Mouse (Mus musculus): ENCODE data around the gene Sept4.

The Sept4 gene

DNA sequence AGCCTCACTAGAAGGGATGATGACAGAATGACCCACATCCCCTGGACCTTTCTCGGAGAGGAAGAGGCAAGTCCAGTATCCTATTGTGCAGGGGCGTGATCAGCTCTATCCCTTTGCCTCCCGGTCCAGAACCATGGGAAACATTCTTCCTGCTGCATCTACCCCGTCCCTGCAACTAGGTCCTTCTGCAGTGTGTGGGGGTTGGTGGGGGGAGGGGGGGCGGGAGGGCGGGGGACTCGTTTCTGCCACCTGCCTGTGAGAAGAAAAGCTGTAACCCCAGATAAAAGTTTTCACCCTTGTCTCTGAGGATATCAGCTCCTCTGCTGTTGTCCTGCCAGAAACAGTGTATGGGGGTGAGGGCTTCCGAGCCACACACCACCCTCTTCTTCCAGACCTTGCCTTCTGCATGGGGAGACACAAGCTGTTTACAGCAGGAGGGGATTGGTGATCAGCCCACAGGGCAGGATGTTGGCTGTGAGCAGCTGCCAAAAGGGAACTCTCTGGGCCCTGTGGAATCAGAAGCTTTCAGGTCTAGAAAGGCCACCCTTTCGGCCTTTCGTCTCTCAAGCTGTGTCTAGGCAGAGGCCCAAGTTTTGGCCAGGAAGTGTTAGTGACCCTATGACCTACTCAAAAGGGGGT lies 10.4 kb downstream of the Sept4 start:
- DNase-seq (ENCODE audit: low read depth, low spot score): no peak

DNA sequence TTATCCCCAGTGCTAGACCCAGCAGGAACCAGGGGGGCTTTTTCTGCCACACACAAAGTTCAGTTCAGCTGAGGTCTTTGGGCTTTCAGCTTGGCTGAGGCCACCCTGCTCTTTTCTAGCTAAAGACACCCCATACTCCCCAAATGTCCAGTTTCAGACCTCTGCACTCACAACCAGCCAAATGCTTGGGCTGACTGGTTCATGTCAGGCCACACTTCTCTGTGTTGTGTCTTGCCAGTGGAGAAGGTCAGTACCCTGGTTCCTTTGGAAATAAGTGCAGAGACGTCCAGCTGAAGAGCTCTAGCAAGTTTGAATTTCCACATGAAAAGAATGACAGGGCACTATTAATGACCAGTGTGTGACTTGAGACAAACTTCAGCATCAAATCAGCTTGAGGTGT lies 11.0 kb downstream of the Sept4 start:
- DNase-seq (ENCODE audit: low read depth, low spot score): no peak

DNA sequence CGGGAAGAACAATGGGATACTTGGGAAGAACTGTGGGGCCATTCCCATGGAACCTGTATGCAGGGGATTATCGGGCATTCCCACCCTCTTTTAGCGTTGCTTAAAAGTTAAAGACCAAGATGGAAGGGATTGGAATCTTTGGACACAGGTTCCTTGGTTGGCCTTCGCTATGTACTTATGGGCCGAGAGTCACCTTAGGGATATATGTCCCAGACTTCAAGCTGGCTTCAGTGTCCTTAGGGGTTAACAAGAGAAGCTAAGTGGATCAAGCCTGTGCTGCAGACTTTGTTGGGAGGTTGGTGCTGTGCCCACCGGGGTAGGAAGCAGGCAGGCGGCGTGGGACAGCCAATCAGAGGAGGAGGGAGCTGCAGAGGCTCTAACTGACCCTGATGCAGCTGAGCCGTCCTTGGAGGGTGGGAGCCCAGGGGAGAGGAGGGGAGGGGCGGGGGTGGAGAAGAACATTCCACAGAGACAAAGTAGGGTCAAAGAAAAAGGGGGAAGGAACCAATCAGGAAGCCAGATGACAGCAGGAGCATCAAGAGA lies 11.9 kb downstream of the Sept4 start:
- DNase-seq (ENCODE audit: low read depth, low spot score): no peak

DNA sequence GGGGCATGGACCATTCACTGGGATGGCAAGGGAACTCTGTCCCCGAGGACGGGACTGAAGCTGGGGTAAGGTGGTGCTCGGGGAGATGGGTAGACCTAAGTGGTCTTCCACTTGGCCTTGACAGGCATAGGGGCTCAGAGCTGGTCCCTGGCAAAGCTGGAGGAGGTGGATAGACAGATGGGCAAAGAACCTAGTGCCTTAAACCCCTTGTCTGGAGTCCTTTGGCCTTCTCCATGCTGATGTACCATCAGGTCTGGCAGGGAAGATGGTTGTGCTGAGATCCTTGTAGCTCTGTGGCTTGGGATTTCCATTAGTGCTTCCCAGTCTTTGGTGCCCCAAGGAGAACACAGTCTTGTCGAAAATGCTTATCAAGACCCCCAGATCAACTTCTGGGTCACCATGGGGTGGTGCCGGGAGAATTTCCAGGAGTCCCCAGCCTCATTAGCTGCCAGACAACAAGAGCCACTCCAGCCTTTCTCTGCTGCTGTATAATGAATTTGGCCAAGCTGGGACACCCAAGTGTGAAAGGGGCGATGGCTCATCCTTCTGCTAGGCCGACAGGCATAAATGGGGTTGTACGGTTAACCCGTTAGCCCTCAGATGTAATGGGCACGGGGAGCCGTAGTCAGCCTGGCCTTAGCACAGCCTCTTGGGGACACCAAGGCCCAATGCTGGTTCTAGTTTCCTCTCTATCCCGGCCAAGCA lies 12.6 kb downstream of the Sept4 start:
- DNase-seq (ENCODE audit: low read depth, low spot score): no peak

DNA sequence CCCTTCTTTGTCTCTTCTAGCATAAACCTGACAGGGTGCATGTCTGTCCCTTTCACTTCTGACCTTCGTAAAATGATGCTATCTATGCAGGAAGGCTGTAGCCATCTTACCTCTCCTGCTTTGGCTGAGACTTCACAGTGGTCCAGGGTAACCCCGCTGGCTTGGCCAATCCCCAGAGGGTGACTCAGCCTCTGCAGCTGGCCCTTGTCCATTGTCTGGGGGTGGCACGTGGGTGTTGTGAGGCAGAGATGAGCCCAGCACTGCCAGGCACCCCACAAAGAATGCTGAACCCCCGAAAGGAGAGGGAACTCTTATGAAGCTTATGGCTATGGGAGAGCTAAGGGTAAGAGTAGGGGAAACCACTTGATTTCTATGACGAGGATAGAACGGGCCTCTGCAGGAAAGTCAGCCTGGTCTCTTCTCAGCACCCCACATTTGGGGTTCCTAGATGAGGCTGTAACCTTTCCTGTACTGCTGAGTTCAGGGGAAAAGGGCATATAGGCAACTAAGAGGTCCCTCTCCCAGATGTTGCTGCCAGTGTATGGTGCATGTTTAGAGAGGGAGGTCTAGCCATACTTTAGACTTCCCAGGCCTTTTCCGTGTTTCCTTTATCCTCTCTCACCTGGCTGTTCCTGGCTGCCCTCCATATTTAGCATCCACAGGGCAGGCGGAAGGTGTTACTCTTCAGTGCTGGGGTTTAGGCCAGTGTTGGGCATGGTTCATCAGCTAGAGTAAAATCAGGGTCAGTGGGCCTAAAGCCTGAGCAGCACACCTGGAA lies 13.4 kb downstream of the Sept4 start:
- DNase-seq (ENCODE audit: low read depth, low spot score): no peak

DNA sequence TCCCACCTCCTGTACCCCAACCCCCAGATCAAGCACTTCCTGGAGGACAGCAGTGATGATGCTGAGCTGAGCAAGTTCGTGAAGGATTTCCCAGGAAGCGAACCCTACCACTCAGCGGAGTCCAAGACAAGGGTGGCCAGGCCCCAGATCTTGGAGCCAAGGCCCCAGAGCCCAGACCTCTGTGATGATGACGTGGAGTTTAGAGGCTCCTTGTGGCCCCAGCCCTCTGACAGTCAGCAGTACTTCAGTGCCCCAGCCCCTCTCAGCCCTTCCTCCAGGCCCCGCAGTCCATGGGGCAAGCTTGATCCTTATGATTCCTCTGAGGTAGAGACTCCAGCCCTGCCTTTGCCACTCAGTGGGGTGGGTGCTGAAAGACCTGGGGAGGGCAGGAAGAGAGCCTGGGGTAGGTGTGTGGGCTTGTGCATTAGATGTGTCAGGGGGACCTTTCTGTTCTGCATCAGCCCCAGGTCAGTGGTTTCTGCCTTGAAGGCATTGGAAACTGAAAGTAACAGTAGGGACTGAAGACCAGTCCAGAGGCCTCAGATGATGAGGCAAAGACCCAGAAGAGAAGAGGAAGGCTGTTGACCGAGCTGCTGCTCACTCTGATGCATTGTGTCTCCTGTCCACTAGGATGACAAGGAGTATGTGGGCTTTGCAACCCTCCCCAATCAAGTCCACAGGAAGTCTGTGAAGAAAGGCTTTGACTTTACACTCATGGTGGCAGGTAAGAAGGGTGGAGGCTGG lies 14.8 kb downstream of the Sept4 start:
- no peak for DNase-seq (ENCODE audit: low read depth, low spot score)

DNA sequence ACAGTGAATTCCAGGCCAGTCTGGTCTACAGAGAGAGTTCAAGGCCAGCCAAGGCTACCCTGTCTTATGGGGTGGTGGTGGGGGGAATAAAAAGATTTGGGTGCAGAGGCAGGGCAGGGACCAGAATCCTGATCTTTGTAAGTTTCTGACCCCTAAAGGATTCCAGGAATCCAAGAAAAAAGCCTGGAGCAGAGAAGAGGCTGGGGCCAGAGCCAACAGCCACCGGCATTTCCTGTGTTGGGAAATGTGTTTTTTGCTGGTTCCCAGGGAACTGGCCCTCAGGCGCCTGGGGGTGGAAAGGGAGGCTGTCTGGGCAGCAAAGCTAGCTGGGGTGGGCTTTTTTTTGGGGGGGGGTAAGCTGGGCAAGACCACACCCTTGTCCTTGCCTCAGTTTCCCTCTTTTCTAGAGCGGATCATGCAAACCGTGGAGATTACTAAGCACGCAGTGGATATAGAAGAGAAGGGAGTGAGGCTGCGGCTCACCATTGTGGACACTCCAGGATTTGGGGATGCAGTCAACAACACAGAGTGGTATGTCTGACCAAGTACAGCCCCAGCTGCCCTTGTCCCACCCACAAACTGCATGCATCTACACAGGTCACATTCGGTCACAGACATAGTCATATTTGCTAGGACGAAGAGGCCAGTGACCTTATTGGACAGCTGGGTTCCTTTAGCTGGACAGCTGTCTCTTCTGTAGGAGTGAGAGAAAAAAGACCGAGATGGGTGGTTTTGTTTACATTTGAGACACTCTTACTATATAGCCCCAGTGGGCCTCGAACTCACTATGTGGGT lies 16.2 kb downstream of the Sept4 start:
- DNase-seq (ENCODE audit: low read depth, low spot score): no peak

DNA sequence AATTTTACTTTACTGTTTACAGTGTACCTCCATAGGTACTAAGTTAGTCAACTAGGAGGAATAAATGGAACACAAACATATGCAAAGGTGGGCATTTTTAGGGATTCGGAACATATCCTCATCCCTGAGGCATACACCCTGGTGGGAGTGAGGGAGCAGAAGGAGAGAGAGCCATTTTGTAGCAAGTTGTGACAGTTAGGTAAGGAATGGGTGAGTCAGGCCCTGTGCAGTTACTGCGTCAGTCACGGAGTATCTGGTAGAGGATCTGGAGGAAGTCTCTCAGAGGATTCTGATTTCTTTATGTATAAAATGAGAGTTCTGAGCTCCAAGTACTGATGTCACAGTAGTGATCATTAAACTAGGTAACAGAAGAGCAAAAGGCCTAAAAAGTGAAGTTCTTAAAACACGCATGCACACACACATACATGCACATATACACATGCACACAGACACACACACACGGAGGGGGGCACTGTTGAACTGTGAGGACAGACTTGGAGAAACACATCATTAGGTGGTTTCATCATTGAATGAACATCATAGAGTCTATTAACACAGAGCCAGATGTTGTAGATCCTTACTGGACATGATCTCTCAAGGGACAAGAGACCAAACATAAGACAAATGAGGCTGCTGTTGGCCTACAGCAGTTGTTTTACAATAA lies 18.6 kb downstream of the Sept4 start:
- DNase-seq (ENCODE audit: low read depth, low spot score): no peak

DNA sequence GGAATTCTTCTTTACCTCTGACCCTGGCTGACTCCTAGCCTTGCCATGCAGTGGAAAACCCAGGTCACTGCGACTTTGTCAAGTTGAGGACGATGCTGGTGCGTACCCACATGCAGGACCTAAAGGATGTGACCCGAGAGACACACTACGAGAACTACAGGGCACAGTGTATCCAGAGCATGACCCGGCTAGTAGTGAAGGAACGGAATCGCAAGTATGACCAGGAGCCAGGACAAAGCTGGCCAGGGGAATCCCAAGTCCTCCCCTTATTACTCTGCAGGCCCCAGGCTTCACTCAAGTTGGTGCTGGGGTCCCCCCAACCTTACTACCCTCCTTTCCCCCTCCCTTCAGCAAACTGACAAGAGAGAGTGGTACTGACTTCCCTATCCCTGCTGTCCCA lies 20.9 kb downstream of the Sept4 start:
- DNase-seq (ENCODE audit: low read depth, low spot score): no peak

DNA sequence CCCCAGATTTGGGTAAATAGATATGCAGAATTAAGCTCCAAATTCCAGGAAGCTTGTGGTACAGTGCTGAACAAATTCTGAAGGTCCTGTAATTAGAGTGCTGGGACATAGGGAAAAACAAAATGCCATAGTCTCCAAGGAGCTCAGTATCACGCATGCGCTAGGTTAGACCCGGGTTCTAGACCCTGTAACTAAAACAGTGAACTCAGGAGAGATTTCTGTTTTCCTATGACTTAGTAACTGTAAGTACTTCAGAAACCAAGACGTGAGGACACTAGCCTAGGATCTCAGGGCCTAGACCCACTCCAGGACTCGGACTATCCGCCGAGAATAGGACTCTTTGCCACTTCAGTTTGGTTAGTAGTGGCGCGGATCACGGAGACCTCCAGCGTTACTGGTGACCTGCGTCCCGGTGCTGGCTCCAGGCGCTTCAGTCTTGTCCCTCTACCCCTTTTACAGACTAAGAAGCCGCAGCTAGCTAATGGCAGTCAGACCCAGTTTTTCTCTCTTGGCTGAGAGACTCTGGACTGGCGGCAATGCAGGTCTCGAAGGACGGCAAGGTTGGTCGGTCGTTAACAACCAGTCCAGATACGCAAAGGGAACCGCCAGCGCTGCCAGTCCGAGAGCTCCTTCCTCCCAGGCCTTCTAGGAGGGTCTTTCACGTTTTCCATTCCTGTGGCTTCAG lies 22.3 kb downstream of the Sept4 start:
- peak; percentile 66 for DNase-seq (ENCODE audit: low read depth, low spot score)

DNA sequence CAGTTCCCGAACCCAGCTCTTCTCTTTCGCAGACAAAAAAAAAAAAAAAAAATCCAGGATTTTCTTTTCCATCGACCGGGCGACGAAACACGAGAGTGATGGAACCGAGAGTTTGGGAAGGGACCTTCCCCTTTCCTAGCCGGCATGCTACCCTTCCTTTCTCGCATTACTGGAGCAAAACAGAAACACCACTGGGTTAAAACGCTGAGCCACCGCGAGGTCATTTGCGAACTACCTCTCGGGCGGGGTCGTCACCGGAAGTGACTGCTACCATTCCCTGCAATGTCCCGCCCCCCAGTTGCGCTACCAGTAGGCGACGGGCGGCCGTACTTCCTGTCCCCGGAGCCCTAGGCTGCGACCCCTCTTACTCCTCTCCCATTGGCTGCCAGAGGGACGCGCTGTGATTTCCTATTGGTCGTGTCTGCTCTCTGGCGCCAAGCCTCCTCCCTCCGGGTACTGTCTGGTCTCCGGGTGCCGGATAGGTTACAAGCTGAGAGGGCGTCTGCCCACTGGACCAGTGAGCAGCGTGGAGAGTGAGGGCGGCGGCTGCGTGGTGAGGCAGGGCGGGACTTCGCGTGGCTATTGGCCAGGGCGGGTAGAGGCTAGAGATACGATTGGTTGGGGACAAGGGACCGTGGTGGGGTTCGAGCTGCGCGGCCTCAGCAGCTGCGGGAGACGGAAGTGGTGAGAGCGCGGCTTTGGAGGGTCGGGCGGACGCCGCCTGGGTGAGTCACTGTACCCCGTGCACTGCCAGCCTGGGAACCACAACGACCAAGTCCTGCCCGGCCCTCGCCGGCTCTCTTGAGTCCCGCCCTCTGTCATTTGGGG lies 23.0 kb downstream of the Sept4 start, which contains the start of gene Mtmr4:
TSS of gene Mtmr4 (plus strand) at position 637 of the 828 bp plus-strand sequence.
- DNase-seq (ENCODE audit: low read depth, low spot score): peak; percentile 100

DNA sequence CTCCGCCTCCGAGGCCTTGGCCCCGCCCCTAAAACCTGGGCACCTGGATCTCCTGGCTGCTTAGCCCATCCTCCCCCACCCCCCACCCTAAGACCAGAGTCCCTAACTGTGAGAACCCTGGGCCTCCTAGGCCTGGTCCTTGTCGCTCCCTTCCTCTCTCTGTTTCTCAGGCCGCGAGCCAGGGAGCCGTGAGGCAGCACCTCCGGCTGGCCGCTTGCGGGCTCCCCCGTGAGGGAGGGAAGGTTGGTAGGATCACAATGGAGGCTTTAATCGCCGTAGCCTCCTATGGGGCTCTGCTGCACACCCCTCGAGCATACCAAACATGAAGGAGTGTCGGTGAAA lies 23.6 kb downstream of the Sept4 start:
- no peak for DNase-seq (ENCODE audit: low read depth, low spot score)

DNA sequence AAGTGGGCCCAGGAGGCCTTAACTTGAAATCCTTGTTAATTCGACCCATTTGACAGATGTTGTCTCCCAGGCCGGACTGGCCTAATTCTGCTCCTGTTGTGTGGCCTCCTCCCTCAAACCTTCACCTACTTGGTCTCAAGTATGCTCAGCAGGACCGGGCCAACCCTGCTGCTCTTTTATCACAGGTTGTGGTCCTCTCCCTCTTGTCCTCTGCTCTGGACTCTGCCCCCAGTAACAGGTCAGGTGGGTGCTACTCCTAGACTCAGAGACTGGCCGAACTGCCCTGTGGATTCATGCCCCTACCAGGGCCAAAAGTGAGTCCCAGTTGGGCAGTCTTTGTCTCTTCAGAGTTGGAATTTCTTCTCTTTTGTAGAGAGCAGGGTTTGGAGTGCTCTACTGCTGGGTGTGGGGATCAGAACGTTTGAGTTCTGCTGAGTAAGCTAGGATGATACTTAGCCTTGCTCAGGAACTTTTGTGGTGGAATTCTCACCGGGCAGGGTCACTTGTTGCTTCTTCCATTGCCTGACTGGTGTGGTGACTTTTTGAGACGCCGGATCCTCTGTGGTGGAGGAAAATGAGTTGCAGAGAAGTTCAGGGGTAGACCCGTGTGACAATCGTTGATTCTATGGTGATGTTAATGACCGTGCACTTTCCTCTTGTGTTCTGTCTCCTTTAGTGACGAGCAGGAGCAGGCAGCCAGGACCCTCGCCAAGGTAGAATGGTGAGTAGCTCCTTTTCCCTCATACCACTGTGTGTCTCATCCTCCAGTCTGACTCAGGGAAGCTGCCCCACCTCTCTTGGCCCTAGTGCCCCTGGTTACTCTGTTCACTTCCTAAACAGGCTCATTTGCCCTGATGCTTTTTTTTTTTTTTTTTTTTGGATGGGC lies 24.3 kb downstream of the Sept4 start:
- peak; percentile 30 for DNase-seq (ENCODE audit: low read depth, low spot score)

DNA sequence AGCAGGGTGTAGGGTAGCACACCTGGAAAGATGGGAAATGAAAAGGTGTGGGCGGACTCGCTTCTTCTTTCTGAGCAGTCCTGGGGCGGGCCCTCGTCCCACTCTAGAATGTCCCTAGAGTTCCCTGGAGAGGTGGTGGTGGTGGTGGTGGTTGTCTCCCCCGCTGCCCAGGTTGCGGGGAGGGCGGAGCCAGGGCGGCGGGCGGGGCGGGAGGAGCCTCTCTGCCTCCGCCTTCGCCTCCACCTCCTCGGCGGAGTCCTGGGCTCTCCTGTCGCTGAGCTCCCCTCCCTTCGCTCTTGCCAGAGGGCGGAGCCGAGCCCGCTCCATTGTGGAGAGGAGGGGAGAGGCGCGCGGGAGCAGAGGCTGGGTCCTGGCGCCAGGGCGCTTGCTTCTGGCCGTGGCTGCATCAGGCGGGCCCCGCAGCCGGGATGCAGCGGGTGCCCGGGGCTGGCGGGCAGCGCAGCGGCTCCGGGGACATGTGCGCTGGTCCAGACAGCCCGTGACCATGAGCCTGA lies 26.7 kb downstream of the Sept4 start:
- peak; percentile 86 for DNase-seq (ENCODE audit: low read depth, low spot score)

DNA sequence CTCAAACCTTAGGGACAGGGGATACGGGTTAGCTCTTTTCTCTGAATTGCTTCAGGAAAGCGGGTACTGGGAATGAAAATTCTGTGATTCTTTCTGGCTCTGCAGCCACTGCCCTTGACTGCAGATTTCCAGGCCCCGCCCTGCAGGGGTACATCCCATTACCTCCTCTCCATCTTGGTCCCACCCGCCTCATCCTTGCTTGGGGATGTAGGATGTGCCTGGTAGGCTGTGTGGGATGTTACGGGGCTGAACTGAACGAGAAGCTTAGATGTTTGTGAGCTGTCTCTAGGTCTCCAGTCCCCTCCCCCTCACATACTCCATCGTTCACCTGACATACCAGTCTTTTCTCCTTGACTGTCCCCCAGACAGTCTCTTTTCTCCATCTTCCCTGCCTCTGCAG lies 27.3 kb downstream of the Sept4 start:
- no peak for DNase-seq (ENCODE audit: low read depth, low spot score)

DNA sequence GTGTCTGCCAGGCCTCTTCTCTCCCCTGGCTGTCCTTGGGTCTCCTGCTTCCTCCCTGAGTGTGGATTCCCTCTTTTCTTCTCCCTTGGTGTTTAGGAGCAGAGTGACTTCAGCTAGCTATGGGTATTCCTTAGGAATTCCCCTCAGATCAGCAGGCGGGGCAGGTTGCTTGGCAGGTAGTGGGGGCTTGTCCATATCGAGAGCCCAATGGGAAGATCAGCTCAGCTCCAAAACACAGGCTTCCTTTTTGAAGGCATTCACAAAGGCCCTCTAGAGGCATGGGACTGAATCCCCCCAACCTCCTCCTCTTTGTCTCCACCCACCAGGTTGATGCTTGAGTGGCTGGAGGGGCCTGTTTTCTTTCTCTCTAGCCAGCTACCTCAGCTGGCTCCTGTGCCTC lies 27.8 kb downstream of the Sept4 start:
- DNase-seq (ENCODE audit: low read depth, low spot score): peak; percentile 23

DNA sequence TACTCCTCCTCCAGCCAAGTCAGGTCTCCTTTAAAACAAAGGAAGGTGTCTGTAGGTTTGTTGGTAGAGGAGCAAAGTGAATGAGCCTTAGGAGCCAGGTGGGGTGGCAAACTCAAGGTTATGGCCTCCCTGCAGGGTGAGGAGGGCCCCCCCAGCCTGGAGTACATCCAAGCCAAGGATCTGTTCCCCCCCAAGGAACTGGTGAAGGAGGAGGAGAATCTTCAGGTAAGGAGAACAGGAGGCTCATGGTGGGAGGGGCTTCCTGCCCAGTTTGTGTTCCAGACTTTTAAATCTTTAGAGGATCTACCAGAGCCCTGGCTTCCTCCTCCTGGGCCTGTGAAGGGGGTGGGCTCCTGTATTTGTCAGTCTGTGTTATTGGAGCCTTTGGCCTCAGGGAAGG lies 28.4 kb downstream of the Sept4 start:
- no peak for DNase-seq (ENCODE audit: low read depth, low spot score)
